Mouse (Mus musculus) frontal cortex, adult 2 months (tissue): ENCODE measurements around the gene Cyb5d2. TPM values are rescaled to one million over a fixed set of nuclear protein-coding genes. Genes with fewer than 3 reads are reported as not detected.

Source experiments
- polyA plus RNA-seq: library from polyadenylated mRNA; depleted of rRNA; stranded (reverse); fragments of >200 nt; gene quantifications from 2 replicates; pipeline ENCODE4 v1.2.3, GENCODE M21; 2012; rRNA removed

Gene Cyb5d2
- polyA plus RNA-seq, 1 experiment, result 13.8 TPM

Other genes starting within 250 kb of the Cyb5d2 start
- gene Spns3, start 245.6 kb downstream of the Cyb5d2 start, polyA plus RNA-seq, result 0.54 and 0.71 TPM in 2 replicates
- 38.2 and 39.7 TPM in 2 replicates for gene Ube2g1, start 188.9 kb downstream of the Cyb5d2 start, polyA plus RNA-seq
- 28.0 and 29.9 TPM in 2 replicates for gene Ankfy1, start 106.1 kb downstream of the Cyb5d2 start, polyA plus RNA-seq
- 29.9 and 32.3 TPM in 2 replicates for gene Zzef1, start 84 bp upstream of the Cyb5d2 start, polyA plus RNA-seq
- gene Atp2a3, start 165.0 kb upstream of the Cyb5d2 start, polyA plus RNA-seq, result 4.9 and 5.9 TPM in 2 replicates
- gene P2rx1, start 203.0 kb upstream of the Cyb5d2 start, polyA plus RNA-seq, result 0.53 and 0.54 TPM in 2 replicates
- 65.4 and 65.7 TPM in 2 replicates for gene Camkk1, start 222.9 kb upstream of the Cyb5d2 start, polyA plus RNA-seq